Mouse (Mus musculus) forebrain, embryonic 15.5 days (tissue): ENCODE measurements at regions not wholly inside any gene's neighbourhood (a gene's known extent, or its start where the extent isn't known, plus 50 kb on each side); places are given as distances from the start of the nearest gene placed in this dataset.

ENCODE experiments used
- ATAC-seq: fragments of 200-750 bp; cut with Nextera tagmentation; replicated peaks from 2 replicates; pipeline ENCODE4 v1.8.0; 2017; ENCODE audit warnings: mild to moderate bottlenecking, moderate TSS enrichment, moderate library complexity
- H3K27ac ChIP-seq: fragments of 300-500 bp; sonication (generic); replicated peaks from 2 replicates; pipeline ENCODE4 v1.5.1; 2015; ENCODE audit warnings: mild to moderate bottlenecking, inconsistent platforms
- H3K27me3 ChIP-seq: fragments of 300-500 bp; sonication (generic); 2 replicates; pipeline ENCODE4 v1.6.1; 2015; ENCODE audit warnings: inconsistent platforms
- H3K36me3 ChIP-seq: fragments of 300-500 bp; sonication (generic); 2 replicates; pipeline ENCODE4 v1.6.1; 2015; ENCODE audit warnings: mild to moderate bottlenecking, inconsistent platforms
- H3K4me1 ChIP-seq: fragments of 300-500 bp; sonication (generic); 2 replicates; pipeline ENCODE4 v1.6.1; 2015; ENCODE audit warnings: inconsistent platforms
- H3K4me2 ChIP-seq: fragments of 300-500 bp; sonication (generic); replicated peaks from 2 replicates; pipeline ENCODE4 v1.6.1; 2015; ENCODE audit warnings: mild to moderate bottlenecking, inconsistent platforms
- H3K4me3 ChIP-seq: fragments of 300-500 bp; sonication (generic); 2 replicates; pipeline ENCODE4 v1.5.1; 2015; ENCODE audit warnings: mild to moderate bottlenecking, inconsistent platforms
- H3K9ac ChIP-seq: fragments of 300-500 bp; sonication (generic); replicated peaks from 2 replicates; pipeline ENCODE4 v1.6.1; 2015; ENCODE audit warnings: mild to moderate bottlenecking, inconsistent platforms
- H3K9me3 ChIP-seq: fragments of 300-500 bp; sonication (generic); 2 replicates; pipeline ENCODE4 v1.6.1; 2016; ENCODE audit warnings: inconsistent platforms
- WGBS: fragments of 180-500 bp; shearing (Covaris S2); methylation state at CpG from one replicate; pipeline ENCODE4 v1.1.7; 2015; ENCODE audit warnings: mixed read lengths; 5-methylcytosine and 5-hydroxymethylcytosine counted together

DNA sequence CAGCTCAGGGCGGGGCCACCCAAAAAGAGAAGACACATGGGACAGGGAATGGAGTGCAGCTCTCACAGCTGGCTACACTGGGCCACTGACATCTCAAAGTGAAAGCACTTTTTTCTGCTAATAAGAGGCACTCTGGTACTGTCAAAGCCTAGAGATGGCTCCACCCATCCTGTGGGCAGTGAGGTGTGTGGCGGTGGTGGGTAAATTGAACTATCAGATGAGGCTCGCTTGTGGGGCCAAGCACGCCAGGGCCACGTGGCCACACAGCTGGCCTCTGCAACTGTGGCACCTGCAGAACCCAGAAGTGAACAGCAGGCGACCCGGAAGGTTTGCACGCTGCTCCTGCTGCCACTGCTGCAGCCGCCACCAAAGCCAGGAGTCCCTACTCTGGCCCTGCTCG is 756.6 kb downstream of the A830018L16Rik start:
- ATAC-seq, result no peak
- Histone ChIP-seq H3K9me3 (no peaks in the 10 kb centered on the region), H3K36me3 (no peaks in the 10 kb centered on the region), H3K4me2 (no peak overlapping the region), H3K27ac (no peak overlapping the region), H3K4me3 (no peak overlapping the region), H3K27me3 (no peaks in the 10 kb centered on the region), H3K9ac (no peak overlapping the region), H3K4me1 (no peaks in the 10 kb centered on the region)
- WGBS, result 93% methylated on average over 10 of the region's 10 CpGs

DNA sequence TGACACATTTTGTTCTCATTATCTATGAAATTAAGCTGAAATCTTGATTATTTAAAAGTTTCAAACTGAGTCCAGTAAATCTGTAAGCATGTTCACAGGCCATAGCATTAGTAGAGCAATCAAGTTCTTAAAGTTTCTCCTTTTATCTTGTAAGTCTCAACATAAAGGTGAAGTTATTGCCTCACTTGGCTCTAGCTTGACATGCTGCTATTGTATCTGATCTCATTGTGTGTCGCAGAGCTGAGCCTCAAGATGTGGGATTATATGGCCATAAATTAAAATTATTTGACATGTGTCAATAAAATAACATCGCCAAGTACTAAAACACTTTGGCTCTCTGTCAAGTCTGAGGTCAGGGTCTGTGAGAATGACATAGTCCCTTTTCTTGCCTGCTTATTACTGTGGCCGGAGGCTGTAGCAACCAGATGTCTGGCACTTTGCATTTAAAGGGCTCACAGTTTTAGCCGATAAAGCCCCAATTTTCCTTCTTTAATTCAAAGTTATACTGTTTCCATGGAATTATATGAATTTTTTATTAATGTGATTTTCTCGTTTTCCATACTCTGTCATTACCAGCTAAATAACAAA is 775.8 kb downstream of the A830018L16Rik start:
- Histone ChIP-seq H3K27me3 (no peaks in the 10 kb centered on the region), H3K36me3 (no peaks in the 10 kb centered on the region)
- whole genome bisulfite sequencing, result 80% methylated on average over 5 of the region's 5 CpGs

DNA sequence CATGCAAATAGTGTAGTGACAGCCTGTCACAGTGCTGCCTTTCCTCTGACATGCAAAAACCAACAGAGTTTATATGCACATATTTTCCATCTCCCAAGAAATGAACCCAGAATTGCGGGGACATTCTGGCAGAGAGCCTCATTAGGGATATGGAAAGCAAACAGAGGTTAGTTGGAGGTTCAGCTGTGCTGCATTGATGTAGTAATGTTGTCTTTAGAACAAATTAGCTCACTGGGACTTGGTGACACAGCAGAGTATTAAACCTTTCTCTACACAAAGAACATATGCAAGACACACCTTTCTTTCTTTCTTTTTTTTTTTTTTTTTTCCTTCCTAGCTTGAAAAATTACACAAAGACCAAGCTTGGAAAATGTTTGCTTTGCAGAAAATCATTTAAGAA is 778.7 kb downstream of the A830018L16Rik start:
- ATAC-seq, result no peak
- Histone ChIP-seq H3K4me1 (no peaks in the 10 kb centered on the region), H3K27me3 (no peaks in the 10 kb centered on the region), H3K27ac (no peak overlapping the region), H3K9ac (no peak overlapping the region), H3K4me2 (no peak overlapping the region), H3K4me3 (no peak overlapping the region), H3K36me3 (no peaks in the 10 kb centered on the region), H3K9me3 (no peaks in the 10 kb centered on the region)
- WGBS, result 63% methylated on average over 1 of the region's 1 CpGs

More for the DNA sequence above, 775.8 kb downstream of the A830018L16Rik start:
- Histone ChIP-seq H3K4me2 (no peak overlapping the region), H3K4me1 (no peaks in the 10 kb centered on the region), H3K9ac (no peak overlapping the region), H3K9me3 (no peaks in the 10 kb centered on the region), H3K27ac (no peak overlapping the region), H3K4me3 (no peak overlapping the region)
- no peak for ATAC-seq

DNA sequence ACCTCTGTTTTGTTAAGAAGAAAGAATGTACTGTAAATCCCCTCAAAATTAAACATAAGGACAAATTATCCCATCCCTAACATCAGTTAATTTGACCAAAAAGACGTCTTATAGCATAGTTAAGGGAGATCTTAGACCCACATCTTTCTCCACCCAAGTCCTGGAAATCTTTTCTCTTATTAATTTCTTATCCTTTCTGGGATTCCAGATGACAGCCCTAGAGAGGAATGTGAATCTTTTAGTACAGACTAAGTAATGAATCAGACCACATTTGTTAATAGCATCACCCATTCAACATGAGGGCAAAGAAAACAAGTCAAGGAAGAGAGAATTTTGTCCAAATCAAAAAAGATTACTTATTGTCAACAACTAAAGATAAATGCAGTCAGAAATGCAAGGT is 817.2 kb downstream of the A830018L16Rik start:
- no peak overlapping the region for H3K9ac ChIP-seq
- no peaks in the 10 kb centered on the region for H3K4me1 ChIP-seq
- WGBS, result 60% methylated on average over 1 of the region's 1 CpGs
- ATAC-seq, result no peak
- H3K4me2 ChIP-seq, result no peak overlapping the region
- H3K4me3 ChIP-seq, result no peak overlapping the region
- no peaks in the 10 kb centered on the region for H3K27me3 ChIP-seq
- no peak overlapping the region for H3K27ac ChIP-seq
- H3K36me3 ChIP-seq, result no peaks in the 10 kb centered on the region
- H3K9me3 ChIP-seq, result no peaks in the 10 kb centered on the region

DNA sequence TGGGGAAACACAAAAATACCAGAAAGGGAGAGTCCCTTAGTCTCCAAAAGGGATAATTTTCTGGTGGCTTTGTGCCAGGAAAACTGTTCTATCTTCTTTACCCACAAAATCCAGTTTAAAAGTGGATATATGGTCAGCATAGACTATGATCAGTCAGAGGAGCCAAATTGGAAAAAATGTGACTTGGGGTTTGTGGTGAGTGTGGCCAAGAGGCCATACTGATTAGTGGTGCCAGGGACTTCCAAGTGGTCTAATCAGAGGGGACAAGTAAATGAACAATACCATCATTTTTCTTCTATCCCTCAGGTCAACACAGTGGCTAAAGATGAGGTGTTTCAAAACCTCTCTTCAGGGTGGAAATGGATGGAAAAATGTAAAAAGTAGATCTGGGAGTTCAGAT is 828.2 kb downstream of the A830018L16Rik start:
- H3K27ac ChIP-seq, result no peak overlapping the region
- H3K4me2 ChIP-seq, result no peak overlapping the region
- no peaks in the 10 kb centered on the region for H3K4me1 ChIP-seq
- no peak for ATAC-seq
- no peaks in the 10 kb centered on the region for H3K27me3 ChIP-seq
- H3K36me3 ChIP-seq, result no peaks in the 10 kb centered on the region
- no peak overlapping the region for H3K9ac ChIP-seq
- no peak overlapping the region for H3K4me3 ChIP-seq
- no peaks in the 10 kb centered on the region for H3K9me3 ChIP-seq

DNA sequence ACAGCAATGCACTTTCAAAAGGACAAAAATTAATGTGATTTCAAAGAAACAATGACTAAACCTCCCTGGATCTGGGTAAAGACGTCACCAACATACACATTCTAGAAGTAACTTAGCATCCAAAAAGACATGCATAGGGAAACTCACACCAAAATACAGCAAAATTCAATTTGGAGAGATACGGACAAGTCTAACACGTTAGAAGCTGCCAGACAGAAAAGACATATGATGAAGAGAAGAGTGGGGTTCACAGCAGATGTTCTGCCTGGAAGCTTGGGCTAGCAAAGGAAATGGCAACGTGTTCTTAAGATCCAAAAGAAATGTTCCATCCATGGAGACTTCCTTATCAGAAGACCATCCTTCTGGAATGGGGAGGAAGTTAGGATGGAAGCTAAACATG is 868.6 kb downstream of the A830018L16Rik start:
- Histone ChIP-seq H3K9ac (no peak overlapping the region), H3K36me3 (no peaks in the 10 kb centered on the region), H3K9me3 (no peaks in the 10 kb centered on the region), H3K27ac (no peak overlapping the region), H3K4me2 (no peak overlapping the region), H3K4me3 (no peak overlapping the region), H3K27me3 (no peaks in the 10 kb centered on the region), H3K4me1 (no peaks in the 10 kb centered on the region)
- WGBS, result 84% methylated on average over 4 of the region's 4 CpGs
- ATAC-seq, result no peak

DNA sequence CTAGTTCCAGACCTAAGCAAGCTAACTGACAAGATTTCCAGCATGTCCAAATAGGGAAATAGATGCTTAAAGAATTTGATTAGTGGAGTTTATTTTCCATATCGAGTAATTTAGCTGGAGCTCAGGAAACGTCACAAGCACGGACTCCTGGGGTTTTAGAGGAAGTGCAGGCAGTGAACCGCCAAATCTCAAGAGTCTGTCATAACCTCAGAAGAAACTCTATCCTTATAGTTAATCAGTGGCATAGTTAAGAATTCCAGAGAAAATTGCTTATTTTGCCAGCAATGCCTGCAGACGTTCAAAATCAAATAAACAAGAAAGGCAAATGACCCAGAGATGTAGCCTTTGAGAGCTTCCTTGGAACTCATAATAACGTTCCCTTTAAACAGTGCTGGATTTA is 871.6 kb downstream of the A830018L16Rik start:
- H3K4me2 ChIP-seq, result no peak overlapping the region
- no peaks in the 10 kb centered on the region for H3K27me3 ChIP-seq
- H3K4me3 ChIP-seq, result no peak overlapping the region
- no peaks in the 10 kb centered on the region for H3K9me3 ChIP-seq
- ATAC-seq, result no peak
- H3K36me3 ChIP-seq, result no peaks in the 10 kb centered on the region
- H3K9ac ChIP-seq, result no peak overlapping the region
- WGBS, result 74% methylated on average over 6 of the region's 6 CpGs
- no peak overlapping the region for H3K27ac ChIP-seq
- H3K4me1 ChIP-seq, result no peaks in the 10 kb centered on the region

DNA sequence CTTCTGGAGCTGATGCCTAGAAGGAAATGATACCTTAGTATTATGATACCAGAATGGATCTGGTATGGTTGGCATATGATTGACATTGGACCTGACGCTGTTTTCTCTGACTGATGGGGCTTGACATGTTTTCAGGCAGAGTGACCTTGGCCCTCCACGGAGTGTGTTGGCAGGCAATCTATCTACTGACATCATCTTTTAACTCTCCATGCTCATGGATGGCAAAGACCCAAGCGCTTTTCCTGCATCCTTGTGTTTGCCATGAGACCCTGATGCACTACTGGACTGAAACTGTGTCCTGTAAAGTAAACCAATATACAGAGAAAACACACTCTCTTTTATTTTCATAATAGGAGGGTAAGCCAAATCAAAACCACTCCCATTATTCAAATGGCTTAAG is 872.1 kb downstream of the A830018L16Rik start:
- no peaks in the 10 kb centered on the region for H3K9me3 ChIP-seq
- H3K27me3 ChIP-seq, result no peaks in the 10 kb centered on the region
- H3K4me3 ChIP-seq, result no peak overlapping the region
- 73% methylated on average over 3 of the region's 3 CpGs for WGBS
- H3K4me1 ChIP-seq, result no peaks in the 10 kb centered on the region
- no peaks in the 10 kb centered on the region for H3K36me3 ChIP-seq
- no peak overlapping the region for H3K27ac ChIP-seq
- H3K9ac ChIP-seq, result no peak overlapping the region
- no peak overlapping the region for H3K4me2 ChIP-seq
- no peak for ATAC-seq

DNA sequence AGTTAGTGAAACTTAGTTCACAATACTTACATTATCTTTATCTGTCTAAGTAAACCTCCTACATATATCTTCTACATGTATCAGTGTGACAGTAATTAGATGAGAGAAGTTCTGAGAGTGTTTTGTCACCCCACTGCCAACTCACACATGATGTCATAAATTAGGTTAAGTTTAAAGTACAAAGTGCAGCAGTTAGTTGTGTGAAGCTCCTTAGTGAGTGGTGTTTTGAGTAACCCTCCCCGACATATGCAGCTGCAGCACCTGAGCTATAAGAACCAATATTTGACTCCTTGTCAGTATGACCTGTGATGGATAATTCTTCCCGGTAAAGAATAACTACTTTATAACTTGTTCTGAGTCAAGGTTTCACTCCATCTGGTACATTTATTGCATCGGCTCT is 874.6 kb downstream of the A830018L16Rik start:
- H3K27me3 ChIP-seq, result no peaks in the 10 kb centered on the region
- H3K27ac ChIP-seq, result no peak overlapping the region
- no peak overlapping the region for H3K9ac ChIP-seq
- no peaks in the 10 kb centered on the region for H3K36me3 ChIP-seq
- no peaks in the 10 kb centered on the region for H3K4me1 ChIP-seq
- no peak overlapping the region for H3K4me3 ChIP-seq
- ATAC-seq, result no peak
- no peaks in the 10 kb centered on the region for H3K9me3 ChIP-seq
- H3K4me2 ChIP-seq, result no peak overlapping the region
- 98% methylated on average over 3 of the region's 3 CpGs for WGBS

DNA sequence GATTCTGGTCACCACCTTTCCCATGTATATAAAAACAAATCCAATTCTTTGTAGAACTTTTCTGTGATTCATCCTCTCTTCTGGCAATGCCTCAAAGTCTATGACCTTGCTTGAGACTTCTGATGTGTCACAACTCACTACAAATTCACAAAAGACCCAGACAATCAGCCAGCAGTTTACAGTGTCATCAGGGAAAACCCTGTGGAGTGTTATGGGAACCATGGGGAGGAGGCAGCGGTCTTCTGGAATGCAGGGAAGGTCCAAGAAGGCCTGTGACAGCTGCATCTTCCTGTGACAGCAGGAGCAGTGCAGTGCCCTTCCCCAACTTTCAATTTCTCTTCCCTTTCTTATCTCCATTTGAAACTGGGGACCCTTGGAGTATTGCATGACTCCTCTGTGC is 877.9 kb downstream of the A830018L16Rik start:
- H3K9ac ChIP-seq, result no peak overlapping the region
- H3K27me3 ChIP-seq, result no peaks in the 10 kb centered on the region
- no peak overlapping the region for H3K4me3 ChIP-seq
- H3K36me3 ChIP-seq, result no peaks in the 10 kb centered on the region
- WGBS, result 66% methylated on average over 1 of the region's 1 CpGs
- no peak overlapping the region for H3K27ac ChIP-seq
- no peak for ATAC-seq
- no peak overlapping the region for H3K4me2 ChIP-seq
- H3K4me1 ChIP-seq, result no peaks in the 10 kb centered on the region
- H3K9me3 ChIP-seq, result no peaks in the 10 kb centered on the region

DNA sequence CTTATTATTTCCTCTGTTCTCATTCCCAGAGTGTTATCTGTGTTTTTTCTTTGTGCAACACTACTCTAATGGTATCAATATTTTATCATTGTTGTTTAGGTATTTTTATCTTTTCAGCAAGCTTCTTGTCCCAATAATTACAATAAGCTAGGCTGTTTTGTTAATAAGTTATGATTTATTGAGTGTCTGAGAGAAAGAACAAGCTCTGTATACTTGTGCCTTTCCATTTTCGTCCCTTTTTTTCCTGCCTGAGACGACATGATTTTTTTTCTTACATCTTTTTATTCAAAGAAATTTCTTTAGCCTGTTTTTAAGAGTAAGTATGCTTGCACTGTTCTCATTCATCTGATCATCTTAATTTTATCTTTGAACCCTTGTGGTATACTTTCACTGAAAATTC is 904.1 kb downstream of the A830018L16Rik start:
- Histone ChIP-seq H3K27ac (no peak overlapping the region), H3K36me3 (no peaks in the 10 kb centered on the region), H3K9me3 (no peaks in the 10 kb centered on the region), H3K4me1 (no peaks in the 10 kb centered on the region), H3K4me2 (no peak overlapping the region), H3K27me3 (no peaks in the 10 kb centered on the region), H3K9ac (no peak overlapping the region), H3K4me3 (no peak overlapping the region)
- 82% methylated on average over 2 of the region's 2 CpGs for WGBS
- no peak for ATAC-seq

DNA sequence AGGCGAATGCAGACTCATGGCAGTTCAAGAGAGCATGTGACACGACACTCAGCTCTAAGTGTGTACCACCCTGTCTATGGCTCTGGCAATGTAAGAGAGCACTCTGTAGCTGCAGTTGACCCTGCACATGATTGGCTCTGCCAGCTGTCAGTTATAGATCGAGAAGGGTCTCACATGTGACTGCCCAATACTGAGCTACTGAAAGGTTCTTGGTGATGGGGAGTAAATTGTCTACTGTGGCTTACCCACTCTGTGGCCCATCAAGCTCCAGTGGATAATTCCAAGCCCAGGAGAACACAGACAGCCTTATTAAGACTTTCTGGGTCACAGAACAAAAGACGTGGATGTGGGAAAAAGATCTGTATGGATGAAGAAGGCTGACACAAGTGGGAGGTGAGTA is 920.3 kb downstream of the A830018L16Rik start:
- no peaks in the 10 kb centered on the region for H3K27me3 ChIP-seq
- ATAC-seq, result no peak
- H3K9ac ChIP-seq, result no peak overlapping the region
- H3K27ac ChIP-seq, result no peak overlapping the region
- H3K4me1 ChIP-seq, result no peaks in the 10 kb centered on the region
- no peaks in the 10 kb centered on the region for H3K36me3 ChIP-seq
- H3K4me3 ChIP-seq, result no peak overlapping the region
- H3K9me3 ChIP-seq, result no peaks in the 10 kb centered on the region
- 73% methylated on average over 4 of the region's 4 CpGs for WGBS
- no peak overlapping the region for H3K4me2 ChIP-seq

DNA sequence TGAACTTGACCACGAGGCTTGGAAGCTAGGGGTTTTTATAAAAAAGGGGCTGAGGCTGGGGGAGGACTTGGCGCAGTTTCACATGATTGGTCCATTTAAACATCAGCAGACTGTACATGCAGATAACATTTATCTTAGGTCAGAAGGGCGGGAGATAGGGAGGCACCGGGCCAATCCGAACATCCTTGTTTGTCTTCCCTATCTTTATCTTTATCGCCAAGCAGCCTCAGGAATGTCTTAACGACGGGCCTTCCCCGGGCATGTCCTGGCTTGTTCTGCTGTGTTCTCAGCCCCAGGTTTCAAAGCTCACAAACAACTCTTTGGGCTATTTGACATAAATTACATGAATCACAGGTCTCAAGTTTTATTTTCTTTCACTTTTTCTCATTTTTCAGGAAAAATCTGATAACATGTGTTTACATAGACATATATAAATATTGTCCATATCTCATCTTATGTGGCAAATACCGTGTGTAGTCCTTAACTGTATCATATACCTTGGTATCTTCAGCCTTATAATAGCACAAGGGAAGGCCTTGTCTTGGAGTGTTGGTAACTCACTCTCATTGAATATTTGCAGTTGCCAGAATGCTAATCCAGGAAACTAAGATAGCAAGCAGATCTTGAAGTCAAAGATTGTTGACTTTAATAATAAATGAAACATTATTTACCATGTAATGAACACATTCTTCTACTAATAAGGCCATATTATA is 931.0 kb downstream of the A830018L16Rik start:
- no peaks in the 10 kb centered on the region for H3K9me3 ChIP-seq
- no peaks in the 10 kb centered on the region for H3K36me3 ChIP-seq
- no peak for ATAC-seq
- H3K27ac ChIP-seq, result no peak overlapping the region
- H3K27me3 ChIP-seq, result no peaks in the 10 kb centered on the region
- H3K4me2 ChIP-seq, result no peak overlapping the region
- no peak overlapping the region for H3K9ac ChIP-seq
- 88% methylated on average over 10 of the region's 10 CpGs for WGBS
- no peak overlapping the region for H3K4me3 ChIP-seq
- no peaks in the 10 kb centered on the region for H3K4me1 ChIP-seq
